ENCODE assay signal across 12 mouse cellular contexts in the genomic region with DNA sequence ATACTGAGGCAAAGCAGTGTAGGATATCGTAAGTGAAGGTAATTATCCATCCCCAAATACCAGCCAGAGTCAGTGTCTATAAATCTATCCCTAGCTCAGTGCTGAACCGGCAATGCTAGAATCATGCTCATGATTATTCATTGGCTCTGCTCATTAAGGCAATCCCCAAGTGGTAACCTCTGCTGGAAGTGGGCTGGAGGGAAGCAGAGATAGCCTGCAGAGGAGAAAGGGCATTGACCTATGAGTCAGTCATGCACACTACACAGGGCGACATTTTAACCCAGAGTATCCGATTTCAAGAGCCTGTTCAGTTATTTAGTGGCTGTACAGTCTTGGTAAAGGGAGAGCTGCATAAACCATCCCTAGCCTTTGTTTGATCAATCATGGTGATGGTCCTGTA.
DNase-seq lines count a peak whose midpoint lies in the region; ATAC-seq and TF ChIP-seq lines count a peak whose summit lies in the region.
"Had no signal": no experiment of that assay in that cellular context is flagged by ENCODE, and none has a peak within 500 bp of the region (broad histone marks: within the 10 kb centered on the region; RNA-seq: fewer than 3 reads in every experiment).

No protein-coding gene starts in this region.

- 44% methylated on average over 4 of the region's 4 CpGs for WGBS in forebrain, embryonic 12.5 days
- 43% methylated on average over 4 of the region's 4 CpGs for WGBS in forebrain, embryonic 13.5 days
- WGBS in hindbrain, embryonic 12.5 days: 29% methylated on average over 4 of the region's 4 CpGs
- WGBS in midbrain, embryonic 15.5 days: 27% methylated on average over 4 of the region's 4 CpGs

- H3K4me2 ChIP-seq in forebrain, embryonic 12.5 days: no peak overlapping the region
- H3K4me2 ChIP-seq in forebrain, embryonic 13.5 days: no peak overlapping the region
- H3K4me2 ChIP-seq in hindbrain, embryonic 12.5 days (replicated peaks): no peak overlapping the region
- H3K4me2 ChIP-seq in midbrain, embryonic 15.5 days: no peak overlapping the region

- no peak for TF ChIP-seq CTCF in left cerebral cortex, adult 2 months (IDR thresholded peaks at IDR 0.05)

- no peaks in the 10 kb centered on the region for H3K27me3 ChIP-seq in forebrain, embryonic 12.5 days
- H3K27me3 ChIP-seq in forebrain, embryonic 13.5 days: no peaks in the 10 kb centered on the region
- no peaks in the 10 kb centered on the region for H3K27me3 ChIP-seq in hindbrain, embryonic 12.5 days
- H3K27me3 ChIP-seq in midbrain, embryonic 15.5 days (replicated peaks): no peaks in the 10 kb centered on the region

- intact Hi-C loops in left cerebral cortex, adult 2 months (cut with DNase I): no loop called here

- H3K36me3 ChIP-seq in forebrain, embryonic 12.5 days (replicated peaks): no peaks in the 10 kb centered on the region
- H3K36me3 ChIP-seq in forebrain, embryonic 13.5 days (ENCODE audit: poor library complexity, severe bottlenecking): no peaks in the 10 kb centered on the region
- no peaks in the 10 kb centered on the region for H3K36me3 ChIP-seq in hindbrain, embryonic 12.5 days
- H3K36me3 ChIP-seq in midbrain, embryonic 15.5 days (replicated peaks): no peaks in the 10 kb centered on the region

- ATAC-seq in forebrain, embryonic 12.5 days (ENCODE audit: low FRiP score): 0 out of 2 replicates have a peak, but pooled peaks have one; percentile 41
- ATAC-seq in forebrain, embryonic 13.5 days: no peak
- ATAC-seq in hindbrain, embryonic 12.5 days (ENCODE audit: low FRiP score): peak; percentile 78
- ATAC-seq in midbrain, embryonic 15.5 days (replicated peaks): peak; percentile 48; the same call in 1 of the 2 replicates

- DNase-seq in embryo, embryonic 10 days (ENCODE audit: low spot score): peak; percentile 67
- DNase-seq in left cerebral cortex, adult 2 months (ENCODE audit: extremely low spot score in 1 of 2, low spot score in 2 of 2): no peak
- DNase-seq in thymus, postnatal 4 days: no peak
- DNase-seq in heart, adult 18-20 months: no peak
- DNase-seq: cerebellum, postnatal 10 days; kidney, adult 2 months had no signal

- H3K9ac ChIP-seq in forebrain, embryonic 12.5 days: no peak overlapping the region
- H3K9ac ChIP-seq in forebrain, embryonic 13.5 days: no peak overlapping the region
- H3K9ac ChIP-seq in hindbrain, embryonic 12.5 days: no peak overlapping the region
- H3K9ac ChIP-seq in midbrain, embryonic 15.5 days: no peak overlapping the region
- H3K9ac ChIP-seq: liver, embryonic 14.5 days had no signal

- H3K4me1 ChIP-seq in forebrain, embryonic 12.5 days: 0 out of 2 replicates have a peak, but pooled peaks cover 4% of the 10 kb centered on the region
- 0 out of 2 replicates have a peak, but pooled peaks cover 3% of the 10 kb centered on the region for H3K4me1 ChIP-seq in forebrain, embryonic 13.5 days
- peaks cover 7% of the 10 kb centered on the region for H3K4me1 ChIP-seq in hindbrain, embryonic 12.5 days
- peaks cover 4% of the 10 kb centered on the region; the same call in 1 of the 2 replicates for H3K4me1 ChIP-seq in midbrain, embryonic 15.5 days

- no peak overlapping the region for H3K27ac ChIP-seq in forebrain, embryonic 12.5 days
- H3K27ac ChIP-seq in forebrain, embryonic 13.5 days: no peak overlapping the region
- H3K27ac ChIP-seq in hindbrain, embryonic 12.5 days: peak overlapping the region; percentile 2; the same call in 1 of the 2 replicates
- no peak overlapping the region for H3K27ac ChIP-seq in midbrain, embryonic 15.5 days
- H3K27ac ChIP-seq in left cerebral cortex, adult 2 months: no peak overlapping the region
- H3K27ac ChIP-seq: liver, embryonic 14.5 days; macrophage had no signal

- no peak overlapping the region for H3K4me3 ChIP-seq in forebrain, embryonic 12.5 days (replicated peaks)
- no peak overlapping the region for H3K4me3 ChIP-seq in forebrain, embryonic 13.5 days
- no peak overlapping the region for H3K4me3 ChIP-seq in hindbrain, embryonic 12.5 days
- H3K4me3 ChIP-seq in midbrain, embryonic 15.5 days: no peak overlapping the region
- H3K4me3 ChIP-seq in left cerebral cortex, adult 2 months: no peak overlapping the region

- no peaks in the 10 kb centered on the region for H3K9me3 ChIP-seq in forebrain, embryonic 12.5 days
- H3K9me3 ChIP-seq in forebrain, embryonic 13.5 days (replicated peaks): no peaks in the 10 kb centered on the region
- H3K9me3 ChIP-seq in hindbrain, embryonic 12.5 days (replicated peaks): no peaks in the 10 kb centered on the region
- H3K9me3 ChIP-seq in midbrain, embryonic 15.5 days: no peaks in the 10 kb centered on the region
